Mouse (Mus musculus) midbrain, embryonic 14.5 days (tissue): ENCODE measurements around the gene Tcf12. TPM values are rescaled to one million over a fixed set of nuclear protein-coding genes. Genes with fewer than 3 reads are reported as not detected.

ENCODE experiments used
- ATAC-seq: fragments of 200-750 bp; cut with Nextera tagmentation; 2 replicates; pipeline ENCODE4 v1.8.0; 2017; ENCODE audit warnings: moderate number of reproducible peaks, moderate library complexity; ENCODE audit not compliant: low FRiP score, low TSS enrichment
- DNase-seq: peaks from one replicate; pipeline ENCODE4 v3.0.0-alpha.2; 2015
- H3K27ac ChIP-seq: fragments of 300-500 bp; sonication (generic); replicated peaks from 2 replicates; pipeline ENCODE4 v1.5.1; 2014; ENCODE audit warnings: mild to moderate bottlenecking, low read depth, low read length, moderate library complexity
- H3K27me3 ChIP-seq: fragments of 300-500 bp; sonication (generic); 2 replicates; pipeline ENCODE4 v1.6.1; 2014; ENCODE audit warnings: low read length, control low read depth, mixed read lengths; ENCODE audit not compliant: control insufficient read depth, insufficient read depth
- H3K36me3 ChIP-seq: fragments of 300-500 bp; sonication (generic); 2 replicates; pipeline ENCODE4 v1.6.1; 2014; ENCODE audit warnings: low read length, control low read depth; ENCODE audit not compliant: control insufficient read depth, insufficient read depth
- H3K4me1 ChIP-seq: fragments of 300-500 bp; sonication (generic); 2 replicates; pipeline ENCODE4 v1.6.1; 2014; ENCODE audit warnings: mild to moderate bottlenecking, antibody characterized with exemption, low read length, control low read depth; ENCODE audit not compliant: control insufficient read depth, insufficient read depth
- H3K4me2 ChIP-seq: fragments of 300-500 bp; sonication (generic); 2 replicates; pipeline ENCODE4 v1.6.1; 2014; ENCODE audit warnings: mild to moderate bottlenecking, low read length, moderate library complexity
- H3K4me3 ChIP-seq: fragments of 300-500 bp; sonication (generic); replicated peaks from 2 replicates; pipeline ENCODE4 v1.5.1; 2014; ENCODE audit warnings: low read depth, low read length
- H3K9ac ChIP-seq: fragments of 300-500 bp; sonication (generic); replicated peaks from 2 replicates; pipeline ENCODE4 v1.6.1; 2014; ENCODE audit warnings: mild to moderate bottlenecking, low read length, moderate library complexity
- H3K9me3 ChIP-seq: fragments of 300-500 bp; sonication (generic); 2 replicates; pipeline ENCODE4 v1.6.1; 2016; ENCODE audit warnings: low read length, control low read depth, mixed read lengths; ENCODE audit not compliant: control insufficient read depth
- WGBS: fragments of 180-500 bp; shearing (Covaris S2); extraction: QIAGEN DNeasy Blood & Tissue Kit; methylation state at CpG from one replicate; pipeline ENCODE4 v1.1.7; 2014; 5-methylcytosine and 5-hydroxymethylcytosine counted together
- polyA plus RNA-seq: library from polyadenylated mRNA; unstranded; fragments of >200 nt; fragmentation: Nextera tagmentation; extraction: Ambion mirVana; gene quantifications from 2 replicates; pipeline ENCODE4 v1.2.1, GENCODE M21; 2014

Tcf12 gene
- polyA plus RNA-seq, 1 experiment from 2014 or later, result 93.6 TPM

GRCm38 (mm10) chr9:72016021-72016420 lies 95.7 kb downstream of the Tcf12 start:
- no peaks in the 10 kb centered on the region for H3K36me3 ChIP-seq
- no peak overlapping the region for H3K9ac ChIP-seq
- H3K9me3 ChIP-seq, result no peaks in the 10 kb centered on the region
- no peaks in the 10 kb centered on the region for H3K27me3 ChIP-seq
- H3K4me2 ChIP-seq, result no peak overlapping the region
- DNase-seq, result no peak
- no peak overlapping the region for H3K4me3 ChIP-seq
- WGBS, result 90% methylated on average over 1 of the region's 1 CpGs
- H3K27ac ChIP-seq, result no peak overlapping the region
- H3K4me1 ChIP-seq, result no peaks in the 10 kb centered on the region
- ATAC-seq, result no peak

- Histone ChIP-seq H3K4me2 (no peak overlapping the region), H3K9ac (no peak overlapping the region), H3K4me3 (no peak overlapping the region), H3K36me3 (no peaks in the 10 kb centered on the region), H3K9me3 (no peaks in the 10 kb centered on the region), H3K27me3 (no peaks in the 10 kb centered on the region), H3K27ac (no peak overlapping the region), H3K4me1 (no peaks in the 10 kb centered on the region)
- DNase-seq (no peak), ATAC-seq (no peak)
- 87% methylated on average over 4 of the region's 4 CpGs for WGBS
Measured at GRCm38 (mm10) chr9:72014585-72015381, 96.9 kb downstream of the Tcf12 start.

GRCm38 (mm10) chr9:72013541-72013940 lies 98.1 kb downstream of the Tcf12 start:
- Histone ChIP-seq H3K27ac (no peak overlapping the region), H3K4me1 (no peaks in the 10 kb centered on the region), H3K4me2 (no peak overlapping the region), H3K27me3 (no peaks in the 10 kb centered on the region), H3K36me3 (no peaks in the 10 kb centered on the region), H3K9ac (no peak overlapping the region), H3K9me3 (no peaks in the 10 kb centered on the region), H3K4me3 (no peak overlapping the region)
- 95% methylated on average over 1 of the region's 1 CpGs for WGBS
- no peak for ATAC-seq
- DNase-seq, result no peak

- Histone ChIP-seq H3K36me3 (no peaks in the 10 kb centered on the region), H3K4me3 (no peak overlapping the region), H3K4me2 (no peak overlapping the region), H3K27me3 (no peaks in the 10 kb centered on the region), H3K27ac (no peak overlapping the region), H3K9me3 (no peaks in the 10 kb centered on the region), H3K4me1 (no peaks in the 10 kb centered on the region), H3K9ac (no peak overlapping the region)
- no peak for ATAC-seq
- WGBS, result 73% methylated on average over 1 of the region's 1 CpGs
- no peak for DNase-seq
Measured at GRCm38 (mm10) chr9:72008634-72009033, 103.0 kb downstream of the Tcf12 start.

GRCm38 (mm10) chr9:71991147-71991546 lies 120.5 kb downstream of the Tcf12 start:
- 88% methylated on average over 3 of the region's 3 CpGs for WGBS
- H3K27me3 ChIP-seq, result no peaks in the 10 kb centered on the region

GRCm38 (mm10) chr9:71990376-71990775 lies 121.3 kb downstream of the Tcf12 start:
- H3K27me3 ChIP-seq, result no peaks in the 10 kb centered on the region
- H3K9ac ChIP-seq, result no peak overlapping the region
- no peak overlapping the region for H3K4me3 ChIP-seq
- H3K9me3 ChIP-seq, result no peaks in the 10 kb centered on the region
- H3K4me1 ChIP-seq, result no peaks in the 10 kb centered on the region
- ATAC-seq (no peak), DNase-seq (no peak)
- H3K36me3 ChIP-seq, result no peaks in the 10 kb centered on the region
- H3K27ac ChIP-seq, result no peak overlapping the region
- WGBS, result 57% methylated on average over 1 of the region's 1 CpGs
- no peak overlapping the region for H3K4me2 ChIP-seq

More at GRCm38 (mm10) chr9:71991147-71991546, 120.5 kb downstream of the Tcf12 start:
- H3K4me1 ChIP-seq, result no peaks in the 10 kb centered on the region
- no peak overlapping the region for H3K27ac ChIP-seq
- H3K4me2 ChIP-seq, result no peak overlapping the region
- no peak overlapping the region for H3K9ac ChIP-seq
- H3K36me3 ChIP-seq, result no peaks in the 10 kb centered on the region
- no peaks in the 10 kb centered on the region for H3K9me3 ChIP-seq
- DNase-seq (no peak), ATAC-seq (no peak)
- no peak overlapping the region for H3K4me3 ChIP-seq

GRCm38 (mm10) chr9:71989663-71990062 lies 122.0 kb downstream of the Tcf12 start:
- H3K4me1 ChIP-seq, result no peaks in the 10 kb centered on the region
- H3K27ac ChIP-seq, result no peak overlapping the region
- WGBS, result 89% methylated on average over 1 of the region's 1 CpGs

GRCm38 (mm10) chr9:71986716-71987115 lies 125.0 kb downstream of the Tcf12 start:
- H3K9ac ChIP-seq, result no peak overlapping the region
- no peak overlapping the region for H3K27ac ChIP-seq
- H3K27me3 ChIP-seq, result no peaks in the 10 kb centered on the region
- no peaks in the 10 kb centered on the region for H3K9me3 ChIP-seq
- no peak overlapping the region for H3K4me3 ChIP-seq
- no peaks in the 10 kb centered on the region for H3K4me1 ChIP-seq
- 100% methylated on average over 2 of the region's 2 CpGs for WGBS
- H3K4me2 ChIP-seq, result no peak overlapping the region
- ATAC-seq, result no peak
- H3K36me3 ChIP-seq, result no peaks in the 10 kb centered on the region
- DNase-seq, result no peak

More at GRCm38 (mm10) chr9:71989663-71990062, 122.0 kb downstream of the Tcf12 start:
- Histone ChIP-seq H3K4me3 (no peak overlapping the region), H3K27me3 (no peaks in the 10 kb centered on the region), H3K9me3 (no peaks in the 10 kb centered on the region), H3K4me2 (no peak overlapping the region), H3K9ac (no peak overlapping the region), H3K36me3 (no peaks in the 10 kb centered on the region)
- ATAC-seq (no peak), DNase-seq (no peak)

GRCm38 (mm10) chr9:71982826-71983225 lies 128.8 kb downstream of the Tcf12 start:
- ATAC-seq (no peak), DNase-seq (no peak)
- Histone ChIP-seq H3K4me1 (peaks cover 3% of the 10 kb centered on the region; the same call in 1 of the 2 replicates), H3K4me3 (no peak overlapping the region), H3K36me3 (no peaks in the 10 kb centered on the region), H3K9me3 (no peaks in the 10 kb centered on the region), H3K9ac (no peak overlapping the region), H3K27ac (no peak overlapping the region), H3K27me3 (no peaks in the 10 kb centered on the region), H3K4me2 (no peak overlapping the region)
- WGBS, result 92% methylated on average over 1 of the region's 1 CpGs
